Mouse (Mus musculus): ENCODE data around the gene Gm3238. TPM values are rescaled to one million over a fixed set of nuclear protein-coding genes. Genes with fewer than 3 reads are reported as not detected.
"Not testable (repeated sequence)": the region's sequence is repeated elsewhere in the genome, so short reads cannot be mapped to it uniquely, and the experiment has no call there.

Gene Gm3238
- polyA plus RNA-seq, 1 experiment from 2014 or later, result not detected

- H3K4me2 ChIP-seq; H3K9me3 ChIP-seq; H3K4me1 ChIP-seq; H3K36me3 ChIP-seq; H3K4me3 ChIP-seq; ATAC-seq (ENCODE audit: borderline replicate concordance, extremely low read depth, low FRiP score, low TSS enrichment); H3K9ac ChIP-seq; H3K27ac ChIP-seq; H3K27me3 ChIP-seq: not testable (repeated sequence)
- 44% methylated on average over 1 of the region's 1 CpGs for WGBS
Measured at GRCm38 (mm10) chr10:77787876-77788275, 16.8 kb upstream of the Gm3238 start, which contains the start of gene Gm7137. TSS of gene Gm7137 (minus strand) at chr10:77788200.

DNA sequence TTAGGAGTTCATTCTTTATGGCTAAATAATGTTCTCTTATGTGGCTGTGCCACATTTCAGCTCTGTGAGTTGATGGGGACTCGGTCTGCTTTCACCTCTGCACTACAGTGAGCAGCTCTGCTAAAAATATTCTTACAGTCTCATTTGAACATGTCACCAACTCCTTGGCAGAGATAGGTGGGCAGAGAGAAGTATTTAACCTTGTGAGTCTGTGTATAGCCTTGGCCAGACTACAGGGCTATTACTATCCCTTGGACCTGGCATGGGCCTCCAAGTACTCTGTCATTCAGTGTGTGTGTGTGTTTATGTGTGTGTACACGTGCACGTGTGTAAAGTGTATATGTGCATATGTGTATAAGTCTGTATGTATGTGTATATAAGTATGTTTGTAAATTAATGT, 12.3 kb upstream of the Gm3238 start:
- H3K4me2 ChIP-seq; H3K4me1 ChIP-seq; H3K9me3 ChIP-seq; H3K36me3 ChIP-seq; H3K27ac ChIP-seq; H3K27me3 ChIP-seq; ATAC-seq (ENCODE audit: borderline replicate concordance, extremely low read depth, low FRiP score, low TSS enrichment); H3K4me3 ChIP-seq; H3K9ac ChIP-seq: not testable (repeated sequence)
- WGBS, result 83% methylated on average over 3 of the region's 3 CpGs

DNA sequence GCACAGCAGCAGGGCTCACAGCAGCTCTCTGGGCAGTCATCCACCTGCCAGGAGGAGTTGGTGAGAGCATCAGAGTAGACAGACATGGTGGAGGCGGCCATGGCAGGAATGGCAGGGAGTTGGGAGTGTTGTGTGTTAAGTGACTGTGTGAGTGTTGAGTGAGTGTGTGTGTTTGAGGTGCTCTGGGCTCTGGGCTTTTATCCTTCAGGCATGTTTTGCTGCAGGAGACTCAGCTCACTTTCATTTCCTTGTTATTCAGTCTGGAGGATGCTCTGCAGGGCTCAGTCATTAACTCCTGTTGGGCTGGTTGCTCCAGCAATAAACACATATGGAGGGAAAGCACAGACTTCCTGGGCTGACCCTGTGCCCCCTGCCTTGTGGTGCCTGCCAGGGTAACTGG, 11.3 kb upstream of the Gm3238 start, which contains the start of gene Gm3250:
Gene Gm3250 (minus strand): TSS at position 101 of the 400 bp plus-strand sequence.
- not testable (repeated sequence) for H3K27ac ChIP-seq; H3K9ac ChIP-seq; H3K36me3 ChIP-seq; ATAC-seq (ENCODE audit: borderline replicate concordance, extremely low read depth, low FRiP score, low TSS enrichment); H3K4me1 ChIP-seq; H3K27me3 ChIP-seq; H3K4me2 ChIP-seq; H3K9me3 ChIP-seq; H3K4me3 ChIP-seq
- 60% methylated on average over 1 of the region's 1 CpGs for WGBS

GRCm38 (mm10) chr10:77776844-77777243, 5.7 kb upstream of the Gm3238 start, which contains the start of gene Gm7138:
TSS of gene Gm7138 (minus strand) at chr10:77776944.
- not testable (repeated sequence) for H3K36me3 ChIP-seq; H3K27ac ChIP-seq; H3K27me3 ChIP-seq; H3K4me3 ChIP-seq; ATAC-seq (ENCODE audit: borderline replicate concordance, extremely low read depth, low FRiP score, low TSS enrichment); H3K9ac ChIP-seq; H3K9me3 ChIP-seq; H3K4me1 ChIP-seq; H3K4me2 ChIP-seq
- WGBS, result 59% methylated on average over 1 of the region's 1 CpGs

DNA sequence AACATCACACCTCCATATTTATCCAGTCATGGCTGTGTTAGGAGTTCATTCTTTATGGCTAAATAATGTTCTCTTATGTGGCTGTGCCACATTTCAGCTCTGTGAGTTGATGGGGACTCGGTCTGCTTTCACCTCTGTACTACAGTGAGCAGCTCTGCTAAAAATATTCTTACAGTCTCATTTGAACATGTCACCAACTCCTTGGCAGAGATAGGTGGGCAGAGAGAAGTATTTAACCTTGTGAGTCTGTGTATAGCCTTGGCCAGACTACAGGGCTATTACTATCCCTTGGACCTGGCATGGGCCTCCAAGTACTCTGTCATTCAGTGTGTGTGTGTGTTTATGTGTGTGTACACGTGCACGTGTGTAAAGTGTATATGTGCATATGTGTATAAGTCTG, 1.0 kb upstream of the Gm3238 start:
- not testable (repeated sequence) for H3K27me3 ChIP-seq; ATAC-seq (ENCODE audit: borderline replicate concordance, extremely low read depth, low FRiP score, low TSS enrichment); H3K4me2 ChIP-seq; H3K9ac ChIP-seq; H3K4me3 ChIP-seq; H3K4me1 ChIP-seq; H3K36me3 ChIP-seq; H3K27ac ChIP-seq; H3K9me3 ChIP-seq
- WGBS, result 74% methylated on average over 3 of the region's 3 CpGs

DNA sequence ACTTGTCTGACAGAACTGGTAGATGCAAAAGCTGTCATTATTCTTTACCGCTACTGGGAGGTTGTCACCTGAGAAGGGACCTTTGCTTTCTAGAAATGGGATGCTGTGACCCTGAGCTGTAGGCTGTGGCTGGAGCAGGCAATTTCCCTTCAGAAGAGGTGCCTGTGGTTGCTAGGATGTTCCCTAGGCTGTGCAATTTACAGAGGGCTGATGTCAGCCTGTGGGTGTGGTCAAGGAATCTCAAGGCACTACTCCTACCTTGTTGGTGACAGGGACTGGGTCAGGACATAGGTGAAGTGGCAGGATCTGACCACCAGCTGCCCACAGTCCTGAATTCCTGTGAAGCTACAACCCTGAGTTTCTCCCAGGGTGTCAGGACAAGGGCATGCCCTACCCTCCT, 1.4 kb downstream of the Gm3238 start:
- no peak overlapping the region for H3K4me2 ChIP-seq
- 72% methylated on average over 1 of the region's 1 CpGs for WGBS
- H3K9me3 ChIP-seq, result no peaks in the 10 kb centered on the region
- H3K27me3 ChIP-seq, result no peaks in the 10 kb centered on the region
- no peak overlapping the region for H3K9ac ChIP-seq
- no peak overlapping the region for H3K4me3 ChIP-seq
- H3K27ac ChIP-seq, result no peak overlapping the region
- H3K4me1 ChIP-seq, result no peaks in the 10 kb centered on the region
- no peak for ATAC-seq (ENCODE audit: borderline replicate concordance, extremely low read depth, low FRiP score, low TSS enrichment)
- no peaks in the 10 kb centered on the region for H3K36me3 ChIP-seq

- not testable (repeated sequence) for H3K9me3 ChIP-seq; H3K36me3 ChIP-seq; H3K4me3 ChIP-seq; H3K27ac ChIP-seq; H3K27me3 ChIP-seq; H3K9ac ChIP-seq; H3K4me1 ChIP-seq; H3K4me2 ChIP-seq; ATAC-seq (ENCODE audit: borderline replicate concordance, extremely low read depth, low FRiP score, low TSS enrichment)
- 50% methylated on average over 1 of the region's 1 CpGs for WGBS
Measured at GRCm38 (mm10) chr10:77759582-77759981, 11.5 kb downstream of the Gm3238 start, which contains the start of gene Gm3233. TSS of gene Gm3233 (minus strand) at chr10:77759682.

DNA sequence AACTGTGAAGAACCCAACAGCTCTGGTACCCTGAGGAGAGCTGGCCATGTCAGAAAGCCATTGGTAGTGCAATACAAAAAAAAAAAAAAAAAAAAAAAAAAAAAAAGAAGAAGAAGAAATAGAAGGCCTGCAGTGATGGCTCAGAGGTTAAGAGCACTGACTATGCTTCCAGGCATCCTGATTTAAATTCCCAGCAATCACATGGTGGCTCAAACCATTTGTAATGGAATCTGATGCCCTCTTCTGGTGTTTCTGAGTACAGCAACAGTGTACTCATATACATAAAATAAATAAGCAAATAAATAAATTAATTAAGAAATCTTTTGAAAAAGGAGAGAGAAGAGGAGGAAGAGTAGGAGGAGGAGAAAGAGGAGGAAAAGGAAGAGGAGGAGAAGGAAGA, 17.7 kb downstream of the Gm3238 start:
- no peaks in the 10 kb centered on the region for H3K27me3 ChIP-seq
- H3K27ac ChIP-seq, result no peak overlapping the region
- no peak overlapping the region for H3K4me3 ChIP-seq
- H3K9ac ChIP-seq, result no peak overlapping the region
- H3K9me3 ChIP-seq, result no peaks in the 10 kb centered on the region
- no peak for ATAC-seq (ENCODE audit: borderline replicate concordance, extremely low read depth, low FRiP score, low TSS enrichment)
- H3K36me3 ChIP-seq, result no peaks in the 10 kb centered on the region
- H3K4me2 ChIP-seq, result no peak overlapping the region
- H3K4me1 ChIP-seq, result no peaks in the 10 kb centered on the region

DNA sequence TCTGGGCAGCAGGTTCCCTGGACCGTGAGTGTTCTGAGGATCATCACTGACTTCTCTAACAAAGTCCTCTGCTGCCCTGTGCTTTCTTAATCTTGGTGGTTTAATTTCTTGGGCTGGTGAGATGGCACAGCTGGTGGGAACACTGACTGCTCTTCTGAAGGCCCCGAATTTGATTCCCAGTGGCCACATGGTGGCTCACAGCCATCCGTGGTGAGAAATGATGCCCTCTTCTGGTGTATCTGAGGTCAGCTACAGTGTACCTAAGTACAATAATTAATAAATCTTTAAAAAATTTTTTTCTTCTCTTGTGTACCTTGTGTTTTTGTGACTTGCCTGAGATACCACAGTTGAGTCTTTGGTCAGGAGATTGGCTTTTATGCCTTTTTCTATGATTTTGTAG, 18.8 kb downstream of the Gm3238 start:
- WGBS, result 46% methylated on average over 3 of the region's 3 CpGs
- not testable (repeated sequence) for H3K36me3 ChIP-seq; H3K9ac ChIP-seq; H3K4me3 ChIP-seq; ATAC-seq (ENCODE audit: borderline replicate concordance, extremely low read depth, low FRiP score, low TSS enrichment); H3K4me1 ChIP-seq; H3K27me3 ChIP-seq; H3K9me3 ChIP-seq; H3K27ac ChIP-seq; H3K4me2 ChIP-seq

DNA sequence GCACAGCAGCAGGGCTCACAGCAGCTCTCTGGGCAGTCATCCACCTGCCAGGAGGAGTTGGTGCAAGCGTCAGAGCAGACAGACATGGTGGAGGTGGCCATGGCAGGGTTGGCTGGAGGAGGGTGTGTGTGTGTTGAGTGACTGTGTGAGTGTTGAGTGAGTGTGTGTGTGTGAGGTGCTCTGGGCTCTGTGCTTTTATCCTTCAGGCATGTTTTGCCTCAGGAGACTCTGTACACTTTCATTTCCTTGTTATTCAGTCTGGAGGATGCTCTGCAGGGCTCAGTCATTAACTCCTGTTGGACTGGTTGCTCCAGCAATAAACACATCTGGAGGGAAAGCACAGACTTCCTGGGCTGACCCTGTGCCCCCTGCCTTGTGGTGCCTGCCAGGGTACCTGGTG, 19.9 kb downstream of the Gm3238 start, which contains the start of gene Gm9736:
Gene Gm9736 (minus strand): TSS at position 101 of the 400 bp plus-strand sequence.
- not testable (repeated sequence) for H3K9ac ChIP-seq; ATAC-seq (ENCODE audit: borderline replicate concordance, extremely low read depth, low FRiP score, low TSS enrichment); H3K4me2 ChIP-seq; H3K27me3 ChIP-seq; H3K4me1 ChIP-seq; H3K4me3 ChIP-seq; H3K27ac ChIP-seq; H3K36me3 ChIP-seq; H3K9me3 ChIP-seq
- WGBS, result 50% methylated on average over 1 of the region's 1 CpGs

DNA sequence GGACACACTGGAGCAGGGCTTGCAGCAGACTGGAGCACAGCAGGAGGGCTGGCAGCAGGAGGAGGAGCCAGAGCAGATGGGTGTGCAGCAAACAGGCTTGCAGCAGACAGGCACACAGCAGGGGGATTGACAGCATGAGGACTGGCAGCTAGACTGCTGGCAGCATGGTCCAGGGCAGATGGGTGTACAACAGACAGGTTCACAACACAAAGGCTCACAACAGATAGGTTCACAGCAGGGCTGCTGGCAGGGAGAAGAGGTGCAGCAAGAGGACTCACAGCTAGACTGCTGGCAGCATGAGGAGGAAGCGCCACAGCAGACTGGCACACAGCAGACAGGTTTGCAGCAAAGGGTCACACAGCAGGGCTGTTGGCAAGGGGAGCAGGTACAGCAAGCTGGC, 20.4 kb downstream of the Gm3238 start:
- H3K4me1 ChIP-seq; H3K27ac ChIP-seq; ATAC-seq (ENCODE audit: borderline replicate concordance, extremely low read depth, low FRiP score, low TSS enrichment); H3K4me2 ChIP-seq; H3K9ac ChIP-seq; H3K27me3 ChIP-seq; H3K4me3 ChIP-seq; H3K36me3 ChIP-seq; H3K9me3 ChIP-seq: not testable (repeated sequence)
- WGBS, result 70% methylated on average over 1 of the region's 1 CpGs

DNA sequence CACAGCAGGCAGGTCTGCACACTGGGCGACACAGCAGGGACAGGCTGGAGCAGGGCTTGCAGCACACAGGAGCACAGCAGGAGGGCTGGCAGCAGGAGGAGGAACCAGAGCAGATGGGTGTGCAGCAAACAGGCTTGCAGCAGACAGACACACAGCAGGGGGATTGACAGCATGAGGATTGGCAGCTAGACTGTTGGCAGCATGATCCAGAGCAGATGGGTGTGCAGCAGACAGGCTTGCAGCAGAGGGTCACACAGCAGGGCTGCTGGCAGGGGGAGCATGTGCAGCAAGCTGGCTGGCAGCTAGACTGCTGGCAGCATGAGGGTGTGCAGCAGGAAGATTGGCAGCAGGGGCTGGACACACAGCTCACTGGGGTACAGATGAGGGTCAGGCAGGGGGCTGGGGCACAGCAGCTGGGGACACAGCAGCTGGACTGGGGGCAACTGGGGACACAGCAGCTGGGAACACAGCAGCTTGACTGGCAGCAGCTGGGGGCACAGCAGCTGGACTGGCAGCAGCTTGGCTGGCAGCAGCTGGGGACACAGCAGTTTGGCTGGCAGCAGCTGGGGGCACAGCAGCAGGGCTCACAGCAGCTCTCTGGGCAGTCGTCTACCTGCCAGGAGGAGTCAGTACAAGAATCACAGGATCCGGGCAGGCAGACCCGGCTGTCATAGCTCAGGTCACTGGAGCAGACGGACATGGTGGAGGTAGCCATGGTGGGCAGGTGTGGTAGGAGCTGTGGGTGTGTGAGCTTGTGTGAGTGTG, 29.0 kb downstream of the Gm3238 start, which contains the start of gene Gm18596:
Gene Gm18596 (minus strand): TSS at position 715 of the 765 bp plus-strand sequence.
- not testable (repeated sequence) for H3K4me2 ChIP-seq; H3K27ac ChIP-seq; H3K36me3 ChIP-seq; H3K9ac ChIP-seq; H3K4me3 ChIP-seq; H3K27me3 ChIP-seq; H3K9me3 ChIP-seq; ATAC-seq (ENCODE audit: borderline replicate concordance, extremely low read depth, low FRiP score, low TSS enrichment); H3K4me1 ChIP-seq
- 43% methylated on average over 5 of the region's 5 CpGs for WGBS
